Mouse (Mus musculus) CH12.LX (cell line): ENCODE results near the gene Creb3l2.

ENCODE experiments used
- BHLHE40 ChIP-seq: IDR thresholded peaks from 2 replicates; pipeline ENCODE4 v1.6.1; 2011; ENCODE audit warnings: mild to moderate bottlenecking, low read depth, low read length, improper control_type of control experiment
- CHD1 ChIP-seq: IDR thresholded peaks from 2 replicates; pipeline ENCODE4 v1.6.1; 2012; ENCODE audit warnings: low read depth, low read length, improper control_type of control experiment, inconsistent platforms
- CTCF ChIP-seq, 2 experiments: IDR thresholded peaks in 1 of 2; conservative IDR thresholded peaks in 1 of 2; 2 replicates each; pipeline ENCODE4 v1.5.1; 2011 to 2012; ENCODE audit warnings: low read depth in 2 of 2, low read length in 2 of 2, improper control_type of control experiment in 1 of 2, inconsistent platforms in 1 of 2, mild to moderate bottlenecking in 1 of 2, moderate library complexity in 1 of 2
- EP300 ChIP-seq: IDR thresholded peaks from 2 replicates; pipeline ENCODE4 v1.6.1; 2011; ENCODE audit warnings: low read length, improper control_type of control experiment
- ETS1 ChIP-seq: conservative IDR thresholded peaks from 2 replicates; pipeline ENCODE4 v1.6.1; 2012; ENCODE audit warnings: low read depth, mild to moderate bottlenecking, inconsistent platforms, low read length, improper control_type of control experiment, moderate library complexity
- JUN ChIP-seq: IDR thresholded peaks from 2 replicates; pipeline ENCODE4 v1.6.1; 2011; ENCODE audit warnings: low read depth, mild to moderate bottlenecking, low read length, improper control_type of control experiment, moderate library complexity; ENCODE audit not compliant: insufficient read depth
- JUND ChIP-seq: conservative IDR thresholded peaks from 2 replicates; pipeline ENCODE4 v1.6.1; 2011; ENCODE audit warnings: low read depth, low read length, improper control_type of control experiment
- MAFK ChIP-seq: IDR thresholded peaks from 2 replicates; pipeline ENCODE4 v1.6.1; 2011; ENCODE audit warnings: low read length, improper control_type of control experiment; ENCODE audit not compliant: insufficient replicate concordance
- POLR2A ChIP-seq: IDR thresholded peaks from 2 replicates; pipeline ENCODE4 v1.6.1; 2011; ENCODE audit warnings: low read depth, mild to moderate bottlenecking, improper control_type of control experiment, low read length
- POLR2AphosphoS2 ChIP-seq: IDR thresholded peaks from 2 replicates; pipeline ENCODE4 v1.6.1; 2011; ENCODE audit warnings: low read depth, low read length, improper control_type of control experiment
- RCOR1 ChIP-seq: conservative IDR thresholded peaks from 2 replicates; pipeline ENCODE4 v1.6.1; 2012; ENCODE audit warnings: low read depth, mild to moderate bottlenecking, inconsistent platforms, low read length, improper control_type of control experiment
- SIN3A ChIP-seq: IDR thresholded peaks from 2 replicates; pipeline ENCODE4 v1.6.1; 2012; ENCODE audit warnings: low read length, improper control_type of control experiment, inconsistent platforms
- UBTF ChIP-seq: IDR thresholded peaks from 2 replicates; pipeline ENCODE4 v1.6.1; 2012; ENCODE audit warnings: low read depth, mild to moderate bottlenecking, inconsistent platforms, low read length, improper control_type of control experiment, moderate library complexity
- ZC3H11A ChIP-seq: IDR thresholded peaks from 2 replicates; pipeline ENCODE4 v1.6.1; 2012; ENCODE audit warnings: low read depth, mild to moderate bottlenecking, inconsistent platforms, low read length, improper control_type of control experiment

GRCm38 (mm10) chr6:37327519-37327918 lies 114.4 kb downstream of the Creb3l2 start:
- TF ChIP-seq CHD1 (no peak), ETS1 (no peak), POLR2AphosphoS2 (no peak), BHLHE40 (no peak), CTCF (conservative IDR thresholded peaks at IDR 0.05 in 1 of 2, IDR thresholded peaks at IDR 0.05 in 1 of 2; ENCODE audit: low read depth in 2 of 2, low read length in 2 of 2) (no peak), UBTF (no peak), EP300 (no peak), ZC3H11A (no peak), POLR2A (no peak), MAFK (no peak), JUND (no peak), RCOR1 (no peak), SIN3A (no peak), JUN (no peak)
